Mouse (Mus musculus): ENCODE results near the gene Astl. TPM values are rescaled to one million over a fixed set of nuclear protein-coding genes. Genes with fewer than 3 reads are reported as not detected.

Astl gene
- total RNA-seq, 2 experiments from 2014 or later, result not detected

DNA sequence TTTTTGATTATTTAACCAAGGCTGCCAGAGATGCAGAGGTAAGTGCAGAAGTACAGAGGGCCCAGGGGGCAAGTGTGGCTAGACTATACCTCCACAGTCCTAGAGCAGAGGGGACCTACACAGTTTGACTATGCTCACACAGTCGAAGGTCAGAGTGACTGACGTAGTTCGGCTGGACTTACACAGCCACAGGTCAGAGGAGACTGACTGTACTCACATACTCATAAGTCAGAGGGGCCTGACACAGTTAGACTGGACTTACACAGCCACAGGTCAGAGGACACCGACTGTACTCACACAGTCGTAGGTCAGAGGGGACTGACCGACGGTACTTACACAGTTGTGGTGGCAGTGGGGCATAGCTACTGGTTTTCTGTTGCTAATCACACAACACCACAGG lies 60.3 kb downstream of the Astl start:
- DNase-seq (ENCODE audit: low spot score in 2 of 2), result no peak

Other genes with a start within 250 kb of the Astl start
- gene Ncaph, start 204.7 kb upstream of the Astl start, total RNA-seq (2021), result 10 to 100 TPM; 28.0 to 35.4 TPM
- 10 to 100 TPM; 11.5 to 13.1 TPM for gene Itpripl1, start 195.2 kb upstream of the Astl start, total RNA-seq (2021)
- gene 1810024B03Rik, start 130.4 kb upstream of the Astl start, total RNA-seq (2021), result 1 to 10 TPM; 1.9 to 3.2 TPM
- gene Snrnp200, start 130.3 kb upstream of the Astl start, total RNA-seq (2021), result 10 to 100 TPM; 86.1 to 96.0 TPM
- 10 to 100 TPM; 96.7 to 98.6 TPM for gene Ciao1, start 90.8 kb upstream of the Astl start, total RNA-seq (2021)
- gene Tmem127, start 90.7 kb upstream of the Astl start, total RNA-seq (2021), result 10 to 100 TPM; 69.4 to 70.0 TPM
- 100 to 1,000 TPM; 145 to 149 TPM for gene Stard7, start 68.4 kb upstream of the Astl start, total RNA-seq (2021)
- 1 to 10 TPM; 2.5 to 2.7 TPM for gene Dusp2, start 2.5 kb upstream of the Astl start, total RNA-seq (2021)
- 1 to 10 TPM; 2.3 to 5.0 TPM for gene Adra2b, start 24.6 kb downstream of the Astl start, total RNA-seq (2021)
- under 1 TPM; 0.59 to 0.62 TPM for gene Gpat2, start 86.6 kb downstream of the Astl start, total RNA-seq (2021)
- gene Fahd2a, start 105.9 kb downstream of the Astl start, total RNA-seq (2021), result 10 to 100 TPM; 42.8 to 47.2 TPM
- 1 to 10 TPM; 5.1 to 5.4 TPM for gene Kcnip3, start 183.5 kb downstream of the Astl start, total RNA-seq (2021)
- gene Prom2, start 202.8 kb downstream of the Astl start, total RNA-seq (2021), result under 1 TPM; 0.34 to 0.81 TPM
- gene Zfp661, start 248.5 kb downstream of the Astl start, total RNA-seq (2021), result 1 to 10 TPM; 4.8 to 4.9 TPM
- 100 to 1,000 TPM; 126 to 141 TPM for gene Mrps5, start 248.6 kb downstream of the Astl start, total RNA-seq (2021)

All from adrenal gland, postnatal 4 days (tissue).